Mouse (Mus musculus): Measurements from ENCODE around the gene Fam83c. TPM values are rescaled to one million over a fixed set of nuclear protein-coding genes. Genes with fewer than 3 reads are reported as not detected.

Fam83c gene
- polyA plus RNA-seq, 1 experiment from 2014 or later = 0.15 TPM

DNA sequence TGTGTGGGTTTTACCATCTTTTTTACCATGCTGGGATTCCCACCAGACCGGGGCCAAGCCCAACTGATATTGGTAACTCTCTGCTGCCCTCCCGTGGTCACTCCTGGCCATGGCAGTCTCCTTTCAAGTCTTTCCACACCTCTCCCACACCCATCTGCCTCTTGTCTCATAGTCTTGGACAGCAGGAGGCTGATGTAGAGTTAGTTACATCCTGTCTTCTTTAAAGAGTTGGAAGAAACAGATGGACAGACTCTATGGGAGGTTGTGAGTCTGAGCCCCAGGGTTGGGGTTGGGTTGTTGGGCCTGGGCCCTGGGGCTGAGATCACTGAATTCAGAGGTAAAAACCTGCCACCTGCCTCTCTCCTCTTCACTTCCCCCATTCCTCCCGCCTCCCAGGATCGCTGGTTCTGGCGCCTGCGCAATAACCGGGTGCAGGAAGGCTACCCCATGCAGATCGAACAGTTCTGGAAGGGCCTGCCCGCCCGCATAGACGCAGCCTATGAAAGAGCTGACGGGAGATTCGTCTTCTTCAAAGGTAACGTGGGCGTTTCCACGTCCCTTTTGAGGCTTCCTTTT, 22.7 kb downstream of the Fam83c start:
- no peaks in the 10 kb centered on the region for H3K36me3 ChIP-seq
- H3K27me3 ChIP-seq (replicated peaks) = 0 out of 2 replicates have a peak, but pooled peaks cover 9% of the 10 kb centered on the region
- no peaks in the 10 kb centered on the region for H3K4me1 ChIP-seq (replicated peaks)
- no peak for ATAC-seq (ENCODE audit: insufficient number of reproducible peaks, low FRiP score)
- WGBS = 43% methylated on average over 16 of the region's 16 CpGs
- H3K4me3 ChIP-seq = no peak overlapping the region
- no peak overlapping the region for H3K27ac ChIP-seq (ENCODE audit: poor library complexity, severe bottlenecking)
- no peak overlapping the region for H3K4me2 ChIP-seq
- no peaks in the 10 kb centered on the region for H3K9me3 ChIP-seq (replicated peaks)
- H3K9ac ChIP-seq = no peak overlapping the region

DNA sequence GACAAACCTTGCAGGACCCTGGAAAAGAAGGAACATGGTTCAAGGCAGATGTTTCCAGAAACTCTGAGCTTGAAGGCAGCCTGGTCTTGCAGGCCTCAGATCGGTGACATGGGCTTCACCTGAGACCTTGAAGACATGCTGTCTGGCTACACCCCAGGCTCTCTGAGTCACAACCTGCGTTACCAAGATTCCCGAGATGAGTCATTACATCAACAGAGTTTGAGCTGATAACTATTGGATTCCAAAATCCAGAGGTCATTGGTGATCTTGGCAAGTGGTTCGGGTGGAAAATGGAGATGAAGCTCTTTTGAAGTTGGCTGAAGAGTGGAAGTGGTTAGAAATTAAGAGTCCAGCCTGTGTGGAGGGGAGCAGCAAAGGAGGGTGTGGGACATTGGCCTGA, 25.0 kb downstream of the Fam83c start:
- no peak overlapping the region for H3K4me2 ChIP-seq
- peaks cover 8% of the 10 kb centered on the region for H3K4me1 ChIP-seq (replicated peaks)
- no peaks in the 10 kb centered on the region for H3K36me3 ChIP-seq
- H3K27me3 ChIP-seq (replicated peaks) = peaks cover 11% of the 10 kb centered on the region; the same call in 1 of the 2 replicates
- H3K9ac ChIP-seq = no peak overlapping the region
- WGBS = 55% methylated on average over 4 of the region's 4 CpGs
- no peak overlapping the region for H3K27ac ChIP-seq (ENCODE audit: poor library complexity, severe bottlenecking)
- H3K4me3 ChIP-seq = no peak overlapping the region
- ATAC-seq (ENCODE audit: insufficient number of reproducible peaks, low FRiP score) = no peak
- no peaks in the 10 kb centered on the region for H3K9me3 ChIP-seq (replicated peaks)

DNA sequence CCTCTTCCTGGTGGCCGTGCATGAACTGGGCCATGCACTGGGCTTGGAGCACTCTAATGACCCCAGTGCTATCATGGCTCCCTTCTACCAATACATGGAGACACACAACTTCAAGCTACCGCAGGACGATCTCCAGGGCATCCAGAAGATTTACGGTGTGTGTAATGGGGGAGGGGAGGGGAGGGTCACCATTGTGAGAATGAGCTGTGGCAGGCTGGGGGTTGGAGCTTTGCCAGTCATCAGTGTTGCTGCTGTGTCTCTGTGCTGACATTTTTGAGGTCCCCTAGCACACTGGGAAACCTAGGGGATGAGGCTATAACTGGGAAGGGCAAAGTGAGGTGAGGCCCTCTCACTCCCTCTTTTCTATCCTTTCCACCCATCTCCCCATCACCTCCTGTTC, 27.2 kb downstream of the Fam83c start:
- Histone ChIP-seq H3K27me3 (replicated peaks) (peaks cover 10% of the 10 kb centered on the region; the same call in 1 of the 2 replicates), H3K9ac (no peak overlapping the region), H3K4me1 (replicated peaks) (peaks cover 8% of the 10 kb centered on the region), H3K4me2 (no peak overlapping the region), H3K9me3 (replicated peaks) (no peaks in the 10 kb centered on the region), H3K27ac (ENCODE audit: poor library complexity, severe bottlenecking) (no peak overlapping the region), H3K36me3 (no peaks in the 10 kb centered on the region), H3K4me3 (no peak overlapping the region)
- no peak for ATAC-seq (ENCODE audit: insufficient number of reproducible peaks, low FRiP score)
- 79% methylated on average over 4 of the region's 4 CpGs for WGBS

DNA sequence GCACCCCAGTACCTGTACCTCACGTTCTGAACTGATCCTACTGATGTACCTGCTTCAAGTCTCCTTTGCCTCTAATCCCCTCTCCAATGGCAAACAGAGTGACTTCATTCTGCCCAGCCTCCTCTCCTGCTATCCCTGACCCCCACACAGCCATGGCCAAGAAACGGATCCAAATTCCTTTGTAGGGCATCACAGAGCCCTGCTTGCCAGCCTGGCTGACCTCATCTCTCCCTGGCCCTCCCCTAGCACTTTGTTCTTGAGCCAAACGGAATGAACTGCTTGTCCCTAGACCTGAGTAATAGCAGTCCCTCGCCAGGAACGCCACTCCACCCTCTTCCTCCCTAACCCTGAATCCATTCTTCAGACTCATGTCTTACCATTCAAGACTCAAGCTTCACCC, 28.1 kb downstream of the Fam83c start:
- Histone ChIP-seq H3K36me3 (no peaks in the 10 kb centered on the region), H3K27ac (ENCODE audit: poor library complexity, severe bottlenecking) (no peak overlapping the region), H3K4me1 (replicated peaks) (peaks cover 8% of the 10 kb centered on the region), H3K4me3 (no peak overlapping the region), H3K9ac (no peak overlapping the region), H3K4me2 (no peak overlapping the region), H3K9me3 (replicated peaks) (no peaks in the 10 kb centered on the region), H3K27me3 (replicated peaks) (peaks cover 10% of the 10 kb centered on the region; the same call in 1 of the 2 replicates)
- 61% methylated on average over 5 of the region's 5 CpGs for WGBS
- no peak for ATAC-seq (ENCODE audit: insufficient number of reproducible peaks, low FRiP score)

DNA sequence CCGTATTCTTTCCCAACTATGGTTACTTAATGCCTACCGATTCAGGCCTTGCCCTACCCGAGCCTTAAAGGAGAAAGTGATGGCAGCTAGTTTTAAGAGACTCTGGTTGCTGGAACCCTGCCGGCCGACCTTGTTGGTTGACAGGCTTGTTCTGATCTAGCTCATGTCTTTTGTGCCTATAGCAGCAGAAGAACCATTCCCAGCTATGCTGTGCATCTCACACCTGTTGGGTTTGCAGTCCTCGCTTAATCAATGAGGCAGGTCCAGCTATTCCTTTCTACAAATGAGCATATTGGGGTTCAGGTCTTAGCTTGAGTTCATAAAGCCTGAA, 28.8 kb downstream of the Fam83c start:
- Histone ChIP-seq H3K9me3 (replicated peaks) (no peaks in the 10 kb centered on the region), H3K9ac (no peak overlapping the region), H3K27me3 (replicated peaks) (peaks cover 13% of the 10 kb centered on the region; the same call in 1 of the 2 replicates), H3K4me1 (replicated peaks) (peaks cover 8% of the 10 kb centered on the region), H3K27ac (ENCODE audit: poor library complexity, severe bottlenecking) (no peak overlapping the region), H3K4me2 (no peak overlapping the region), H3K36me3 (no peaks in the 10 kb centered on the region), H3K4me3 (no peak overlapping the region)
- 63% methylated on average over 6 of the region's 6 CpGs for WGBS
- no peak for ATAC-seq (ENCODE audit: insufficient number of reproducible peaks, low FRiP score)

DNA sequence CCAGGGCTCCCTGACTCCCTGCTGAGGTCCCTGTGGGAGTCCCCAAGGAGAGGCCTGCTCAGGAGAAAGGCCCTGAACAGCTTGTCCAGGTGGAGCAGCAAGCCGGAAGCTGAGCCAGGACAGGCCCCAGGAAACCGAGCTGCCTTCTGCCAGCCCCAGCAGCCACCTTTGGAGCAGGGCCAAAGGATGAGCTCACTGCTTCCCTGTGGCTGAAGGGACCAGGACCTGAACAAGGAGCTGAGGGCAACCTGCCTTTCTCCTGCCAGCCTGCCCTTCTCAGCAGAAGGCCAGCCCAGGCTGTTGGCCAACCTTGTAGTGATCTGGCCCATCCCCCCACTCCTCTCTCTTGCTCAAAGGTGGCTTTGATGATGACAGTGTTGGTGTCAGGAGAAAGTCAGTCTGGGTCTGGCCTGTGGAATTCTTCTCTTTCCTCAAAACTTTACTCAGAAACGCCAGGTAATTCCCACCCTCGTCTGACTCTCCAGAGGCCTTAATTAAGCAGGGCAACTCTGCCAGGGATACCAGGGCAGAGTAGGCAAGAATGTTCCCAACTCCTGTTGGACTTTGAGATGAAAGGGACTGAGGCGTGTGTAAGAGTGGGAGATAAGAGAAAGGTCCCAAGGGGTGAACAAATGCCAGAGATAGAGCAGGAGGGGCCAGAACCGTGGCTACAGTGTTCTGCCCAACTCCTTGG, 29.3 kb downstream of the Fam83c start:
- Histone ChIP-seq H3K4me3 (no peak overlapping the region), H3K27me3 (replicated peaks) (peaks cover 13% of the 10 kb centered on the region; the same call in 1 of the 2 replicates), H3K9me3 (replicated peaks) (no peaks in the 10 kb centered on the region), H3K9ac (no peak overlapping the region), H3K4me2 (no peak overlapping the region), H3K27ac (ENCODE audit: poor library complexity, severe bottlenecking) (no peak overlapping the region), H3K4me1 (replicated peaks) (peaks cover 8% of the 10 kb centered on the region), H3K36me3 (no peaks in the 10 kb centered on the region)
- no peak for ATAC-seq (ENCODE audit: insufficient number of reproducible peaks, low FRiP score)
- WGBS = 37% methylated on average over 6 of the region's 6 CpGs

DNA sequence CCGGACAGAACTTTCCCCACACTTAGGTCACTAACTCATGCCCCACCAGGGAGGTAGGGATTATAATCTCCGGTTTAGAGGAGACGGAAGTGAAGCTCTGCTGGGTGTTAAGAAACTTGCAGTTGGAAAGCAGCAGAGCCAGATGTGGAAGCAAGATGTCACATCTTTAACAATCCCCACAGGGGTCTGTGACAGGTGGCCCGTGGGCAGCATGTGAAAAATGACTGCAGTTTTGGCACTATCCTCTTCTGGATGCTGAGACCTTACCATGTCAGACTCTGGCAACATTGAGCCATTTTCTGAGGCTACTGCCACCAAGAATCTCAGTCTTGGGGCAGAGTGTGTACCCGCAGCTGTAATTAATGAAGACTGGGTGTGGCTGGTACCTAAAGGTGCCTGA, 30.6 kb downstream of the Fam83c start:
- no peak for ATAC-seq (ENCODE audit: insufficient number of reproducible peaks, low FRiP score)
- Histone ChIP-seq H3K36me3 (no peaks in the 10 kb centered on the region), H3K4me1 (replicated peaks) (peaks cover 8% of the 10 kb centered on the region), H3K4me3 (no peak overlapping the region), H3K9ac (no peak overlapping the region), H3K4me2 (no peak overlapping the region), H3K27ac (ENCODE audit: poor library complexity, severe bottlenecking) (no peak overlapping the region), H3K27me3 (replicated peaks) (peaks cover 21% of the 10 kb centered on the region), H3K9me3 (replicated peaks) (no peaks in the 10 kb centered on the region)
- WGBS = 64% methylated on average over 5 of the region's 5 CpGs

DNA sequence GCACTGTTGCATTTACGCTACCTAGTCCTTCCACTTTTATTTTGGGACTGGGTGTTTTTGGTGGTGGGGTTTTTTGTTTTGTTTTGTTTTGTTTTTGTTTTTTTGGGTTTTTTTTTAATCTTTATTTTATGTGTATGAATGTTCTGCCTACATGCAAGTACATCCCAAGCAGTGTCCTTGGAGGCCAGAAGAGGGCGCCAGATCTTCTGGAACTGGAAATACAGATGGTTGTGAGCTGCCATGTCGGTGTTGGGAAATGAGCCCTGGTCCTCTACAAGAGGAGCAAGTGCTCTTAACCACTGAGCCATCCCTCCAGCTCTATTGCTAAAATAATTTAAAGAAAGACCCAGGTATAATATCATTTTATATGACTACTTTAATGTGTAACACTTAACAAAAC, 31.9 kb downstream of the Fam83c start:
- Histone ChIP-seq H3K27me3 (replicated peaks) (peaks cover 24% of the 10 kb centered on the region), H3K4me2 (no peak overlapping the region), H3K9ac (no peak overlapping the region), H3K4me1 (replicated peaks) (peaks cover 8% of the 10 kb centered on the region), H3K9me3 (replicated peaks) (no peaks in the 10 kb centered on the region), H3K27ac (ENCODE audit: poor library complexity, severe bottlenecking) (no peak overlapping the region), H3K4me3 (no peak overlapping the region), H3K36me3 (no peaks in the 10 kb centered on the region)
- 54% methylated on average over 3 of the region's 3 CpGs for WGBS
- no peak for ATAC-seq (ENCODE audit: insufficient number of reproducible peaks, low FRiP score)

DNA sequence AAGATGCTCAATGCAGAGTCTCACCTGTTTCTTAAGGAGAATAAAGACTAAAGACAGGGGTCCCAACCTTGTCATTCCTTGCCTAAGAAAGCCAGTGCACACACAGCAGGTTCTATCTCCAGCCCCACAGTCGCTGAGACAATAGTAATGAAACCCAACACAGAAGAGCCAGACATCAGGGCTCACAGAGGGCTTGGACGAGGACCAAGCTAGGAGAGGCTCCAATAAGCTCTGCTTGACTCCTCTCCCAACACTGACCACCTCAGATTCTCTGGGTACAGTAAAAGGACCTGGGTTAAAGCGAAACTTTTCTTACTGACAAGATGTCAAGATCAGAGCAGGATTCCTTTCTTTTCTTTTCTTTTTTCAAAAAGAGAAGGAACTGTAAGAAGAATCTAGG, 36.0 kb downstream of the Fam83c start:
- H3K4me1 ChIP-seq (replicated peaks) = no peaks in the 10 kb centered on the region
- no peaks in the 10 kb centered on the region for H3K36me3 ChIP-seq
- peaks cover 14% of the 10 kb centered on the region; the same call in 1 of the 2 replicates for H3K27me3 ChIP-seq (replicated peaks)
- H3K27ac ChIP-seq (ENCODE audit: poor library complexity, severe bottlenecking) = no peak overlapping the region
- WGBS = 47% methylated on average over 3 of the region's 3 CpGs
- H3K4me2 ChIP-seq = no peak overlapping the region
- ATAC-seq (ENCODE audit: insufficient number of reproducible peaks, low FRiP score) = no peak
- H3K9me3 ChIP-seq (replicated peaks) = no peaks in the 10 kb centered on the region
- no peak overlapping the region for H3K9ac ChIP-seq
- H3K4me3 ChIP-seq = no peak overlapping the region

DNA sequence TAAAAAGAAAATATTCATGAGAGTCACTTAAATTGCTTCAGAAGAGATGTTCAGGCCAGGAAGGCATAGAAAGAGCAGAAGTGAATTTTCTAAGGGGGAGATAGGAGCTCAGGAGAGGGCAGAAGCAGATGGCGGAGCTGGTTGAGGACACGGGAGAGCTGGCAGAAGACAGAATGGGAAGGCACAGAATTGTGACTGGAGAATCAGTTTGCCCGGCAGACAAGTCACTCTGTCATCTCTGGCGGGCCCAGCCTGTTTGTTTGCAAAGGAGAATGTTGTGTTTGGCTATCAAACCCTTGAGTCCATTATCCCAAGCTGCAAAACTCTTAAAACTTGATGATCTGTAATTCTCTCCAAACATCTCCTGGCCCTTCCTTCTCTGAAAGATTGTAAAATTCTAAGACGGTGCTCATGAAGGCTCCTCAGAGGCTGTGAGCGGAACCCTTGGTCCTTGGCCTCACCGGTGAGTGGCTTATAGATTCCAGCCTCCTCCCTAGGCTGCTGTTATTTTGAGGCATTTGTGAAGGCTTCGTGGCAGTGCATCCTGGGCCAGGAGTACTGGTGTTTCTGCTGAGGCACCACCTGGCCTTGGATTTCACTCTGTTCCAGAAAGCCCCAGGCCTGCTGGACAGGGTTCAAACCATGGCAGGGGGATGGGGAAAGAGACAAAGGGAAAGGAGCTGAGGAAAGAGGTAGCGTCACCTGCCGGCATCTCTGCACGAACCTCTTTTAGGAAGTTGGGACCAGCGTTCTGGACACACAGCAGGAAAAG, 39.8 kb downstream of the Fam83c start:
- H3K4me1 ChIP-seq (replicated peaks) = no peaks in the 10 kb centered on the region
- H3K4me2 ChIP-seq = no peak overlapping the region
- H3K27ac ChIP-seq (ENCODE audit: poor library complexity, severe bottlenecking) = no peak overlapping the region
- no peaks in the 10 kb centered on the region for H3K36me3 ChIP-seq
- no peak for ATAC-seq (ENCODE audit: insufficient number of reproducible peaks, low FRiP score)
- H3K27me3 ChIP-seq (replicated peaks) = peaks cover 7% of the 10 kb centered on the region; the same call in 1 of the 2 replicates
- no peak overlapping the region for H3K4me3 ChIP-seq
- whole genome bisulfite sequencing = 81% methylated on average over 12 of the region's 12 CpGs
- no peak overlapping the region for H3K9ac ChIP-seq
- no peaks in the 10 kb centered on the region for H3K9me3 ChIP-seq (replicated peaks)

DNA sequence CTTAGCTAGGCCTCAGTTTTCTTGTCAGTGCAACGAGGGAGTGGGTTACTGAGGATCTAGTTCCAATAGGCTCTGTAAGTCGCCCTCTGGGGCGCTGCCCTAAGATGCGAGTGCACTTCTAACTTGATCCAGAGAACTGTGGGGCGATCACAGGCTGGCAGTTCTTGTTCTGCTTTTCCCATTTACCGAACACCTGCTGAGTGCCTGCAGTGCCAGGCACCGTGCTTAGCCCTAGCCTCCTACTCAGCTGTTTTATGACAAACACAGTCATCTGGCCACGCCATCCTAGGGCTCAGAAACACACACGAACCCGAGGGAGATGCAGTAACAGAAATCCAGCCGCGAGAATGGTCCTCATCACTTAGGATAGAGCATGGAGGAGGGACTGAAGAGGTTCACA, 41.8 kb downstream of the Fam83c start:
- Histone ChIP-seq H3K27ac (ENCODE audit: poor library complexity, severe bottlenecking) (no peak overlapping the region), H3K9ac (no peak overlapping the region), H3K4me3 (no peak overlapping the region), H3K4me2 (peak overlapping the region; percentile 14; the same call in 1 of the 2 replicates), H3K9me3 (replicated peaks) (no peaks in the 10 kb centered on the region), H3K27me3 (replicated peaks) (peaks cover 8% of the 10 kb centered on the region; the same call in 1 of the 2 replicates), H3K36me3 (no peaks in the 10 kb centered on the region), H3K4me1 (replicated peaks) (no peaks in the 10 kb centered on the region)
- 36% methylated on average over 12 of the region's 12 CpGs for WGBS
- ATAC-seq (ENCODE audit: insufficient number of reproducible peaks, low FRiP score) = no peak

All from heart, embryonic 12.5 days (tissue).